22 mouse cellular contexts compared by ENCODE assay signal in the genomic region with DNA sequence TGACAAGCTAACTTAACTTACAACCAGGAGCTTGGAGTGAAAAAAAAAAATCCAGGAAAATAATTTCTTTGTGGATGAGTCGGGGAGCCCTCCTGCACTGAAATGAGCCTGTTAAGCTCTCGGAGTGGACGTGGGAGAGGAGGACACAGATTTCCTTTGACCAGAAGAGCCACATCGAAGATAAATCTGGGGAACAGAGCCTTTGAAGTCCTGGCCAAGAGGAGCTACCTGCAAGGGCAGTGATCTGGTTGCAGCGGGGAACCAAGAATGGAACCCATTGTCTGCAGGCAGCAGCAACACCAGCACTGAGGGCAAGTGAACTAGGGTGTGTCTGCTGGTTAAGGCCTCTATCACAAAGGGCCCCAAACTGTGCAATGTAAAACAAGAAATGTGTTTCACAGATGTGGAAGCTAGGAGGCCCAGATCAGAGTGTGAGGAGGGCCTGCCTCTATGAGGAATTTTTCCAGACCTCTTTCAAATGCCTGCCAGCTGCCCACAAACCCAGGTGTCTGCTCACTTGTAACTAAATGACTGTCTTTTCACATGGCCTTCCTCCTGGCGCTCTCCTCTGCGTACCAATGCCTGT. TPM values are rescaled to one million over a fixed set of nuclear protein-coding genes. Genes with fewer than 3 reads are reported as not detected.
DNase-seq lines count a peak whose midpoint lies in the region; ATAC-seq lines count a peak whose summit lies in the region.
"Had no signal": no experiment of that assay in that cellular context is flagged by ENCODE, and none has a peak within 500 bp of the region (broad histone marks: within the 10 kb centered on the region; RNA-seq: fewer than 3 reads in every experiment).

No protein-coding gene starts in this region.

- no peak overlapping the region for H3K4me2 ChIP-seq in neural tube, embryonic 15.5 days
- H3K4me2 ChIP-seq in intestine, embryonic 16.5 days (ENCODE audit: low read depth, low read length), result no peak overlapping the region
- no peak overlapping the region for H3K4me2 ChIP-seq in forebrain, embryonic 12.5 days
- no peak overlapping the region for H3K4me2 ChIP-seq in forebrain, embryonic 11.5 days (ENCODE audit: low read depth, low read length, severe bottlenecking)
- H3K4me2 ChIP-seq: forebrain, embryonic 13.5 days; heart, embryonic 12.5 days; hindbrain, embryonic 12.5 days; kidney, embryonic 15.5 days; liver, embryonic 12.5 days; lung, embryonic 15.5 days had no signal

- no peaks in the 10 kb centered on the region for H3K27me3 ChIP-seq in neural tube, embryonic 15.5 days (replicated peaks)
- H3K27me3 ChIP-seq in intestine, embryonic 16.5 days (replicated peaks; ENCODE audit: control insufficient read depth, insufficient read depth, low read length), result no peaks in the 10 kb centered on the region
- H3K27me3 ChIP-seq in forebrain, embryonic 12.5 days, result no peaks in the 10 kb centered on the region
- no peaks in the 10 kb centered on the region for H3K27me3 ChIP-seq in forebrain, embryonic 11.5 days (ENCODE audit: control insufficient read depth, insufficient read depth, low read length)
- H3K27me3 ChIP-seq: forebrain, embryonic 13.5 days; heart, embryonic 12.5 days; kidney, embryonic 15.5 days; lung, embryonic 15.5 days had no signal

- no peak overlapping the region for H3K4me3 ChIP-seq in neural tube, embryonic 15.5 days (replicated peaks)
- H3K4me3 ChIP-seq in intestine, embryonic 16.5 days (ENCODE audit: low read length), result no peak overlapping the region
- no peak overlapping the region for H3K4me3 ChIP-seq in forebrain, embryonic 12.5 days (replicated peaks)
- H3K4me3 ChIP-seq in forebrain, embryonic 11.5 days (ENCODE audit: low read depth, low read length), result no peak overlapping the region
- H3K4me3 ChIP-seq: forebrain, embryonic 13.5 days; heart, embryonic 12.5 days; hindbrain, embryonic 12.5 days; kidney, embryonic 15.5 days; liver, embryonic 12.5 days; lung, embryonic 15.5 days; midbrain, embryonic 10.5 days had no signal

- 84% methylated on average over 7 of the region's 7 CpGs for WGBS in neural tube, embryonic 15.5 days
- WGBS in intestine, embryonic 16.5 days, result 66% methylated on average over 7 of the region's 7 CpGs
- WGBS in forebrain, embryonic 12.5 days, result 76% methylated on average over 7 of the region's 7 CpGs
- WGBS in forebrain, embryonic 11.5 days, result 83% methylated on average over 7 of the region's 7 CpGs

- no peak overlapping the region for H3K9ac ChIP-seq in neural tube, embryonic 15.5 days (replicated peaks)
- no peak overlapping the region for H3K9ac ChIP-seq in intestine, embryonic 16.5 days (ENCODE audit: low read depth, low read length)
- no peak overlapping the region for H3K9ac ChIP-seq in forebrain, embryonic 12.5 days
- H3K9ac ChIP-seq in forebrain, embryonic 11.5 days (ENCODE audit: low read length), result no peak overlapping the region
- H3K9ac ChIP-seq: forebrain, embryonic 13.5 days; heart, embryonic 12.5 days; hindbrain, embryonic 12.5 days; kidney, embryonic 15.5 days; liver, embryonic 12.5 days; lung, embryonic 15.5 days had no signal

- H3K36me3 ChIP-seq in neural tube, embryonic 15.5 days, result no peaks in the 10 kb centered on the region
- H3K36me3 ChIP-seq in intestine, embryonic 16.5 days (ENCODE audit: control insufficient read depth, insufficient read depth, low read length), result no peaks in the 10 kb centered on the region
- no peaks in the 10 kb centered on the region for H3K36me3 ChIP-seq in forebrain, embryonic 12.5 days (replicated peaks)
- H3K36me3 ChIP-seq in forebrain, embryonic 11.5 days (ENCODE audit: control insufficient read depth, insufficient read depth, low read length), result no peaks in the 10 kb centered on the region
- H3K36me3 ChIP-seq: heart, embryonic 12.5 days; hindbrain, embryonic 12.5 days; kidney, embryonic 15.5 days; liver, embryonic 12.5 days; lung, embryonic 15.5 days; midbrain, embryonic 10.5 days had no signal

- no peak overlapping the region for H3K27ac ChIP-seq in neural tube, embryonic 15.5 days (replicated peaks)
- H3K27ac ChIP-seq in intestine, embryonic 16.5 days (ENCODE audit: low read length), result no peak overlapping the region
- H3K27ac ChIP-seq in forebrain, embryonic 12.5 days, result no peak overlapping the region
- no peak overlapping the region for H3K27ac ChIP-seq in forebrain, embryonic 11.5 days (ENCODE audit: low read depth, low read length)
- H3K27ac ChIP-seq: forebrain, embryonic 13.5 days; hindbrain, embryonic 12.5 days; kidney, embryonic 15.5 days; liver, embryonic 12.5 days; lung, embryonic 15.5 days; midbrain, embryonic 10.5 days had no signal

- H3K4me1 ChIP-seq in neural tube, embryonic 15.5 days, result peaks cover 9% of the 10 kb centered on the region; the same call in 1 of the 2 replicates
- peaks cover 3% of the 10 kb centered on the region for H3K4me1 ChIP-seq in intestine, embryonic 16.5 days (ENCODE audit: control insufficient read depth, insufficient read depth, low read length)
- H3K4me1 ChIP-seq in forebrain, embryonic 12.5 days, result peaks cover 5% of the 10 kb centered on the region; the same call in 1 of the 2 replicates
- H3K4me1 ChIP-seq in forebrain, embryonic 11.5 days (replicated peaks; ENCODE audit: control insufficient read depth, insufficient read depth, low read length), result no peaks in the 10 kb centered on the region
- H3K4me1 ChIP-seq: liver, embryonic 12.5 days; lung, embryonic 15.5 days had no signal

- ATAC-seq in neural tube, embryonic 15.5 days (ENCODE audit: low FRiP score), result no peak
- peak; percentile 64 for ATAC-seq in intestine, embryonic 16.5 days
- ATAC-seq in inflammation-experienced regulatory T-cells, adult 6 months, result no peak
- no peak for ATAC-seq in forebrain, embryonic 12.5 days (ENCODE audit: low FRiP score)
- no peak for ATAC-seq in forebrain, embryonic 11.5 days (replicated peaks; ENCODE audit: low FRiP score)
- ATAC-seq: forebrain, embryonic 13.5 days; liver, embryonic 12.5 days had no signal

- no peaks in the 10 kb centered on the region for H3K9me3 ChIP-seq in neural tube, embryonic 15.5 days (replicated peaks)
- no peaks in the 10 kb centered on the region for H3K9me3 ChIP-seq in intestine, embryonic 16.5 days (ENCODE audit: control insufficient read depth, low read length)
- H3K9me3 ChIP-seq in forebrain, embryonic 12.5 days, result no peaks in the 10 kb centered on the region
- H3K9me3 ChIP-seq in forebrain, embryonic 11.5 days (ENCODE audit: control insufficient read depth, low read length), result no peaks in the 10 kb centered on the region
- H3K9me3 ChIP-seq: forebrain, embryonic 13.5 days; heart, embryonic 12.5 days; hindbrain, embryonic 12.5 days; kidney, embryonic 15.5 days; liver, embryonic 12.5 days; lung, embryonic 15.5 days; midbrain, embryonic 10.5 days had no signal

- DNase-seq in adrenal gland, adult (ENCODE audit: inconsistent age in 2 of 2, low spot score in 1 of 2), result peak; percentile 28 to 62
- no peak for DNase-seq in adrenal gland, postnatal 10 days
- DNase-seq in neural tube, embryonic 10.5 days (ENCODE audit: extremely low spot score, low spot score), result peak; percentile 29
- DNase-seq in forebrain, embryonic 11.5 days (ENCODE audit: low spot score), result no peak
- DNase-seq: cerebellum, adult 8-10 months; gastrocnemius, postnatal 36 days; heart, postnatal 14 days; layer of hippocampus, postnatal 36 days; lung, postnatal 4 days; thymus, postnatal 36 days had no signal

RNA-seq across cellular contexts. Expression of gene Wipf3, which starts 40.6 kb away (rescaled TPM):
- 1 to 10 TPM; 4.6 to 8.2 TPM for total RNA-seq in adrenal gland, postnatal 10 days (2021)
- polyA plus RNA-seq in neural tube, embryonic 15.5 days (2015; fragmentation: Nextera tagmentation; extraction: Ambion mirVana), result 1.8 and 2.6 TPM in 2 replicates
- polyA plus RNA-seq in intestine, embryonic 16.5 days (2015; fragmentation: Nextera tagmentation; extraction: Ambion mirVana), result 1.7 and 1.8 TPM in 2 replicates
- under 1 TPM in 1 of 3 experiments, not detected in 2; 0.19 TPM for polyA plus RNA-seq in inflammation-experienced regulatory T-cells, adult 6 months (2017; shearing (Covaris generic))
- 1.6 and 1.7 TPM in 2 replicates for polyA plus RNA-seq in forebrain, embryonic 12.5 days (2016; fragmentation: Nextera tagmentation; extraction: Ambion mirVana)
- polyA plus RNA-seq in forebrain, embryonic 11.5 days (2014; fragmentation: Nextera tagmentation; extraction: Ambion mirVana), result 0.96 and 1.3 TPM in 2 replicates
- total RNA-seq: common myeloid progenitor, adult 5-6 weeks had no signal

Comparison
In these comparisons a context has a peak if more than half of its experiments do, and no peak if none do; other contexts are left out.
1. DNase-seq: peak in adrenal gland, adult (2 of 2) and neural tube, embryonic 10.5 days (single experiment); none in adrenal gland, postnatal 10 days (single experiment) and forebrain, embryonic 11.5 days (single experiment).